Mouse (Mus musculus): ENCODE results near the gene Ptprb.

Gene Ptprb

DNA sequence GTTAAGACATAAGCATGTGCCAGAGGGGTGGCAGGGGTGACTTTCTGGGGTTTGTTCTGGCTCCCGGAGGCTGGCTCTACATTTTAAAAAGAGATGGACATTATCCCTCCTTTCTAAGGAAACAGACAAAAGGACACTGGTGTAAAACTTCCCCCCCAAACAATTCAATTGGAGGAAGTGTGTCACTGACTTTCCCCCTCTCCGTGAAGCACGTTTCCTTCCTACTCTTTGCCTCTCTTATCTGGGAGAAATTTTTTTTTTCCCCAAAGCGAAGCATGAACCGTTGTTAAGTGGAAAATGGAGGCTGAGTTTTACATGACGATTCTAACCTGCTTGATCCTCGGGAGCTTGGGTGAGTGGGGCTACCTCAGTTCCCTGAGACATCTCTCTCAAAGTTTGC lies at the start of gene Ptprb:
Ptprb (plus strand) TSS at position 244 of the 400 bp plus-strand sequence.
- DNase-seq (ENCODE audit: low spot score), result no peak

DNA sequence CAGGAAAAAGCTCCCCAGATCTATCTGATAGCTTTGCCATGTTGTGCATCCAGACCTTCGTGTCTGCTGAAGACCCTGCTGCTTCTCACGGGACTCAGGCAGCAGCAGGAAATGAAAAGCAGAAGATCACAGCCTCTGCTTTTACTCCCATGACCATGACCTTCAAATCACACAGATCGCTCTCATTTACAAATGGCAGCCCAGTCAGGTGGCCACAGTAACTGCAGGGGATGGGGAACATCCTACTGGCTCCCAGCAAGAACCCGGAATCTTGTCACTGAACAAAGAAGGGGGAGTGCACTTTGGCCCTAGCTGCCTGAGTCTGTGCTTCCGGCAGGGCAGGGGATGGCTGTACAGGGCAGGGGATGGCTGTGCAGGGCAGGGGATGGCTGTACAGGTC lies 40.0 kb upstream of the Ptprb start:
- DNase-seq (ENCODE audit: low spot score), result no peak

GRCm38 (mm10) chr10:116242200-116242599 lies 33.1 kb upstream of the Ptprb start:
- no peak for DNase-seq (ENCODE audit: low spot score)

DNA sequence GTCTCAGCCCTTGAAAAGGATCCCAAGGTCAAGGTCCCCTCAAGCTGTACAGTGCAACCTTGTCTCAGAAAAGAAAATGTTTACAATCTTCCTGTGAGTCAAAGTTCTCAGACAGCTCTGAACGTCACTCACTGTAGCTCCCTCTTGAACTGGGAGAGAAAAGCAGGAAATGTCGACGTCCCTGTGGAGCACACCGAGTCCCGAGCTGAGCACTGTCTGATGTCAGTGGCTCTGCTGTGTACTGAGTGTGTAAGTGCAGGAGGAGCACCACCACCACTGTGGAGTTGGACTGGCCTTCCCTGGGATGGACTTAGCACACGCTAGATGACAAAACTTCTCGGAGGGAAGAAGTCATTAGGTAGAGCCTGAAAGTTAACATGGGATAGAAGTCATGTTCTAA lies 31.9 kb upstream of the Ptprb start:
- DNase-seq (ENCODE audit: low spot score), result no peak

DNA sequence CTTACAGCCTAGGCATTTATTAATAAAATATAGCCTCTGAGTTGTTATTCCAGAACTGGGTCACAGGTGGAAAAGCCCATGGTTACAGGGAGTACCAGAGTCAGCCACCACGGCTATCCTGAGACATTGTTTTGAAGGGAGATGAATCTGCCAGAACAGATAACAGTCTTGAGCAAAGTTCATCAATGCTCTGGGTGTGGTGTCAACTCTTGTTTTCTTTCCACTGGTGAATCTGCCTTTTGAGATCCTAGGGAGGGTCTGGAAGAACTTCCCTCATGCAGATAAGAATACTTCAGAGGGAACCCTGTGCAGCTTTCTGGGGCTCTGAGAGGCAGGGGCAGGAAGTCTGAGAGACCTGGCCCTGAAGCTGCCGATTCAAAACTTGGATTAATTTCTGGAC lies 29.7 kb upstream of the Ptprb start:
- DNase-seq (ENCODE audit: low spot score), result no peak

GRCm38 (mm10) chr10:116252668-116253067 lies 22.7 kb upstream of the Ptprb start:
- no peak for DNase-seq (ENCODE audit: low spot score)

DNA sequence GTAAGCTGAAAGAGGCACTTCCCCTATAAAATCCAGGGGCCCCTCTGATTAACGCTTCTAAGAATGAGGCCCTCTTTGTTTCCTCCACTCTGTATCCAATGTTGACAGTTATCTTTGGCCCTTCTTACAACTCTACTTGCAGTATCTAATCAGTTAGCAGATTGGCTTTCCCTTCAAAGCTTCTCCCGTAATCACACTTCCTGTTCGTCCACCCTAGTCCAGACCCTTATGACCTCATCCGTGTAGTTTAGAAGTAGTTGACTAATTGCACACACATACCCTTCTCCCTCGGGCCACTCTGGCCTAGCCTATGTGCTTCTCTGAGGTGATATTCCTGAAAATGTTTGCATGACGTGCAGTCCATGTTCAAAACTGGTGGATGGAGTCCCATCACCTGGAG lies 21.4 kb upstream of the Ptprb start:
- no peak for DNase-seq (ENCODE audit: low spot score)

- DNase-seq (ENCODE audit: low spot score), result no peak
These were observed 16.0 kb upstream of the Ptprb start for GRCm38 (mm10) chr10:116259298-116259697.

DNA sequence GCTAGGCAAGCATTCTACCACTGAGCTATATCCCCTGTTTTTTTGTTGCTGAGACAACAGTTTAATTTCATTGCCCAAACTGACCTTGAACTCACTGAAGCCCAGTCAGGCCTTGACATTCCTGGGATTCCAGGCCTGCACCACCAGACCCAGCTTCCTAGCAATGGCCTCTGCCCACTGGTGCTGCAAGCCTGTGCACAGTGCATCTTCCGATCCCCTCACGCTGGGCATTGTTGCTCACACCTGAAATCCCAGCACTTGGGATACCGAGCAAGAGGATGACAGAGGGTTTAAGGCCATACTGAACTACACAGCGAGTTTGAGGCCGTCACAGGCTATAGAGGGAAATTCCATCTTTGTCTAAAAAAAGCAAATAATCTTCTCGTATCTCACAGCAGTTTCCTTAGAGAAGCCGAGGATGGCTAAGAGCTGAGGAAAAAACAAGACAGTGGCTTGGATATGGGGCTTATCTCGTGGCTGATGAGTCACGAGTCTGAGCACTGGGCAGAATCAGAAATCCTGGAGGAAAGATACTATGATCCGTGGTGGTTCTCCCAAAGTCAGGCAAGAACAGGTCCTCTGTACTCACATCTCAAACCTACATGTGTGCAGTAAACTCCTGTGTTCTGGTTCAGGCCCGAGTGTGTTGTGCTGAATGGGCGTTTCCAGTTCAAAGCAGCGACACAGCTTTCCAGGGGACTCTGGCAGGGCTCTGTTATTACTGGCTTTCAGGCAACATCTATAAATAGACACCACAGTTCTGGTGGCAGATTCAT lies 14.5 kb upstream of the Ptprb start:
- DNase-seq (ENCODE audit: low spot score), result peak; percentile 21

DNA sequence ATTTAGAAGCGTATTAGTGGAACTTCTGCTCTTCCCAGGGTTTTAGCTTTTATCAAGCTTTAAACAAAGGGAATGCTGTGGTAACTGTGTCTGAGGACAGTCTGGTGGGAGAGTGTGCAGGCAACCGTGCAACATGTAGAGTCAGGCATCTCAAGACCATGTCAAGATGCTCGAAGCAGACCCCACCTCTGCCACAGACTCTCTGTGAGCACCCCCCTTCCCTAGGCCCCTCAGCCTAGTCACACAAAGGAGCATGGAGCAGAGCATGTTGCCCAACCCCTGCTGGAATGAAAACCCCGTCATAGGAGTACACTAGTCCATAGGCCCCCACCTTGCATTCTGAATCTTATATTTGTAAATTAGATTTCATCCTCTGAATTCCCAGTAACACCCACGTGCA lies 13.8 kb upstream of the Ptprb start:
- no peak for DNase-seq (ENCODE audit: low spot score)

DNA sequence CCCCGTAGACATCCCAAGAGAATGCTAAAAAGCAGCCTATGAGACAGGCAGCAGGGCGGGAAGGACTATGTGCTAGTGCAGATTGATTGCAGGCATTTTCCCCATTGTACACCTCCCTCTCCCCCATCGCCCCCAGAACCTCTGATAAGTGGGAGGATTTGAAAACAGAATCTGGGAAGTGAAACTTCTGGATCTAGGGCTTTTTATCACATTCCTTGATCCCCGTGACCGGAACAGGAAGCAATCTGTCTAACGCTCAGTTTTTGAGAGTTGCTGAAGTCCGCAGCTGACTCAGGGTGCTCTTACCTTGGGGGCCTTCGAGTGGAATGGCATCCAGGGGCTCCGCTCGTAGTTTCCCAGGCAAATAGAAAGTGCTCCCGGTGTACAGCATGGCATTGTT lies 10.8 kb upstream of the Ptprb start:
- DNase-seq (ENCODE audit: low spot score), result no peak

DNA sequence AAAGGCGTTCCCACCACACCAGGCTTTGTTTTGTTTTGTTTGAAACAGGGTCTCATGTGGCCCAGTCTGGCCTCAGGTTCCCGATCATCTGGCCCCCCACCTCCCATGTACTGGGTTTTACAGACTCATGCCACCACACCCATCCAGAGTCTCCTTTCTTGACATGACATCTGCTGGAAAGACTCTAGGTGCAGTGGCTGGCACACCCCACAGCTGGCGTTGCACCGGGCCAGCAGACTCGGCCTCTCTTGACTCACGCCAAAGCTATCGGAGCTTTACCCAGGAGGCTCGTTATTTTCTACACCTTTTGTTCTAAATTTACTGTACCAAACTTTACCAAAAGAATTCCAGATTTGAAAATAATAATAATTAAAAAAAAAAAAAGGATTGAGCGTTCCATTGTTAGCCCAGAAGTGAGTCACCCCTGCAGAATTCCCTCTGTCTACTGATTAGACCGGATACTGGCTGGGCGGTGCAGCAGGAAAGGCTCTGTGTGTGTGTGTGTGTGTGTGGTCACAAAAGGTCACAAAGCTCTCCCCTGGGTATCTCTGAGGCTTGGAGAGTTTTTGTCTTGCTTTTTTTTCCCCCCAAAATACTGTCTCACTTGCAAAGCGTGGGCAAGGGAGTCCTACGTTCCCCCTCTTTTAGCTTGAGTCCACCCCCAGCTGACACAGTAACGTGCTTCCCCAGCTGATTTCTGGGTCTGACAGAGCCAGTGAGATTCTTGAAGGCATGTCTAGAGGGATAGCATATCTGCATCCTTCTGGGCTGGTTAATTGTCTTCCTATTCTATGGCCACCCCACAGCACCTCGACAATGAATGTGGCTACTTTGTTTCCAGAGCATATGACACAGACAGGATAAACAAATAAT lies 8.5 kb upstream of the Ptprb start:
- no peak for DNase-seq (ENCODE audit: low spot score)

GRCm38 (mm10) chr10:116267434-116267822 lies 7.9 kb upstream of the Ptprb start:
- DNase-seq (ENCODE audit: low spot score), result no peak

DNA sequence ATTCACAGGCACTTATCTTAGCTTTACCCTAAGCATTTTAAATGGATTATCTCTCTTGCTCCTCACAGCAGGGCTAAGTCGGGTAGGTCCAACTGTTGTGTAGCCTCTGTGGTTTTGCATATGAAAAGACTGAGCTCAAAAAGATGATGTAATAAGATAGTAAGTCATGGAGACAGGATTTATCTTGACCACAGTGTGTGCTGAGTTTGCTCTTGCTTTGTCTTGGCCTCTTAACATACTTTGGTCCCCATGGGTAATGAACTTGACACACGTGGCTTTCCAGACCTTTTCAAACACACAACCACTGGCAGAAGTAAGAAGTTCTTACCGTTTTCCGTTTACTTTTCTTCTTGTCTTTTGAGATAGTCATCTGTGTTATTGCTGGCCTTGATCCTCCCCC lies 7.0 kb upstream of the Ptprb start:
- no peak for DNase-seq (ENCODE audit: low spot score)

DNA sequence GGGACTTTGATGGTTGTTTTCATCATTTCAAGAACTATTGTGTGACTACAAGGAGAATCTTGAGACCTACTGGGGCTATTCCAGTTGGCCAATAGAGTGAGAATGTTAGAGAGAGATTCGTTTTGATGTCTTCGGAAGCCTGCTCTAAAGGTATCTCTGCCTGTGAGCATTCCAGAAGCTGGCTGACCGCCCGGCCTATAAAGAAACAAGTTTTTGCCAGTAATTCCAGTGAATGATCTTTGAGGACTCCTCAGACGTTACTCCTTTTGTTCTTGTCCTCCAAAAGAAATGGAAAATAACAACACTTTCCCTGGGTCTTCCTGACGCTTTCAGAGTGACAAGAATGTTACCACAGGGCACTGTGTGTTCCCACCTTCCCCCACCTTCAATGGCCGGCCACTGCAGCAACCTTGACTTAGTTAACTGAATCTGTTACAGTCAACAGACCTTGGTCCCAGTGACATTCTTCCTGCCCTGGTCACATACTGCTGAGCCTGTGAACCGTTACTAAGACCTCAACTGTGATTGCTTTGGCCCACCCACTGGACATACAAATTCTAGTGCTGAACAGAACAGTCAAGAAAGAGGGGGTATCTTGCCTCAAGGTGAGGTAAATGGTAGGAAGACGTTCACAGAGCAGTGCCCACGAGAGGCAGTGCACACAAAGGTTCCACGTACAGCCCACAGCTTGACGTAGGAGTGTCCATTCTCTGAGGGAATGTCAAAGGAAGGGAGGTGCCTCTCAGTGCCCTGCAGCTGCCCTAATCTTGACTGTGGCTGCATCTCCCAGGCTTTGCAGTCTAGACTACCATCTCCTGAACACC lies 4.5 kb upstream of the Ptprb start:
- no peak for DNase-seq (ENCODE audit: low spot score)

- no peak for DNase-seq (ENCODE audit: low spot score)
These were observed 3.8 kb upstream of the Ptprb start for GRCm38 (mm10) chr10:116271470-116271915.

DNA sequence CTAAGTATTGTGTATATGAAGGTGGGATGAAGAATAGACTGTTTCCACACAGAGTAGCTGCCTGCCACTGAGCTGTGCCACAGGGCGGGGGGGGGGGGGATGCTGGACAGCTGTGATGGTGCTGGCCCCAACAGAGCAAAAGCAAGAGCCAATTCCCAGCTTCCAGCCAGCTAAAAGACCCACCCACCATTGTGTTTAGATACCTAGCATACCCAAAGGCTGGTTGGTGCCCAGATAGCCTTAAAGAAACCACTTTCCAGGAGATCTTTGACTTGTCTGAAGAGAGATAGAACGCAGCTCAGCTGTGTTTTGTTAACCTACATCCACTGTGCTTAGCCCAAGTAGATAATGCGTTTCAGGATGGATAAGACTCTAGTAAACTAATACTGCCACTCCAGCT lies 3.2 kb upstream of the Ptprb start:
- DNase-seq (ENCODE audit: low spot score), result no peak

GRCm38 (mm10) chr10:116286697-116287344 lies 11.5 kb downstream of the Ptprb start:
- no peak for DNase-seq (ENCODE audit: low spot score)

GRCm38 (mm10) chr10:116288130-116288529 lies 12.8 kb downstream of the Ptprb start:
- no peak for DNase-seq (ENCODE audit: low spot score)

DNA sequence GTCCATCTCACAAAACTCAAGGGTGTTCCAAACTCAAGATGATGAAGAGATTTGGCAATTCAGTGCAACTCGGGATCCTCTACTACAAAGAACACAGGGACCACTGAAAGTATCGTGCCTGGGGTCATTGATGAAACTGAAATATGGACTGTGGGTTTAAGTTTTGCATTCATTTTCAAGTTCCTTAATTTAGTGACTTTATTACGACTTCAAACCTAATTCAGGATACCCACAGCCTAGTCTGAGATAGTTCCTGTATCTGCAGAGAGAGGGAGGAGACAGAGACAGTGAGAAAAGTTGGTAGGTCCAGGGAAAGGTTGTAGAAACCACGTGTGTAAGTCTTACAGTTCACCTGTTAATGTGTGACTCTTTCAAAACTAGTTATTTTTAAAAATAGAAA lies 15.2 kb downstream of the Ptprb start:
- no peak for DNase-seq (ENCODE audit: low spot score)

DNA sequence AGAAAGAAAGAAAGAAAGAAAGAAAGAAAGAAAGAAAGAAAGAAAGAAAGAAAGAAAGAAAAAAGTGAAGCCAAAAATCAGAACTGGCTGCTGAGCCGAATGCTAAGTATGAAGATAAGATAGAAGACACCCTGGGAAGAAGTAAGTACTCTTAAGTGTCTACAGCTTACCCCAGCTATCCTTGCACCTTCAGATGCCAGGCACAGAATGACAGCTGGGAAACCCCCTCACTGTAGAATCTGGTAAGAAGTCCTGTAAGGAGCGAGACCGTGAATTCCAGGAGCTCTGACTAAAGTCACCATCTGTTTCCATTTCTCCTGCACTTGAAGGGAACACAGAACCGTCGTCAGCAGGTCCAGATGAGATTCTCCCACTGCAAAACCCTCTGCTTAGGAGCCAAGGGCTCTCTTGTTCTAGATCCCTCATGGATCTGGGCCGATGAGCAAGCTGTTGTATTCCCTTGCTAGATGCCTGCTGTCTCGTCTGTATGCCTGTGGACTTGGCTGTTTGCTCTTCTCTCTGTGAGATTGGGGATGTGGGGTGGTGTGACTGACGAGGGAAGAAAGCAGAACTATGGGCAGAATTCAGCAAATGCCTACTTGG lies 15.9 kb downstream of the Ptprb start:
- DNase-seq (ENCODE audit: low spot score), result no peak

All from embryo, embryonic 10 days (tissue).